Mouse (Mus musculus) myocyte (in vitro differentiated cells): ENCODE data around the gene Anpep. TPM values are rescaled to one million over a fixed set of nuclear protein-coding genes. Genes with fewer than 3 reads are reported as not detected.

Experiments
- H3K27me3 ChIP-seq: one replicate; pipeline ENCODE4 v1.6.1; 2011; ENCODE audit not compliant: control insufficient read depth, insufficient read depth, insufficient read length
- H3K36me3 ChIP-seq: one replicate; pipeline ENCODE4 v1.6.1; 2011; ENCODE audit not compliant: control insufficient read depth, insufficient read depth
- H3K4me2 ChIP-seq: one replicate; pipeline ENCODE4 v1.6.1; 2011; ENCODE audit warnings: low read depth, control low read depth
- H3K4me3 ChIP-seq: one replicate; pipeline ENCODE4 v1.5.1; 2011; ENCODE audit warnings: mild to moderate bottlenecking, control low read depth, moderate library complexity
- H3K79me2 ChIP-seq: one replicate; pipeline ENCODE4 v1.6.1; 2011; ENCODE audit not compliant: control insufficient read depth, insufficient read depth
- H3ac ChIP-seq: one replicate; pipeline ENCODE4 v1.6.1; 2011; ENCODE audit not compliant: control insufficient read depth, insufficient read length
- CEBPB ChIP-seq: IDR thresholded peaks from 2 replicates; pipeline ENCODE4 v1.6.1; 2011; ENCODE audit warnings: mild to moderate bottlenecking, moderate library complexity; ENCODE audit not compliant: poor library complexity, insufficient read depth, severe bottlenecking
- E2F4 ChIP-seq: IDR thresholded peaks from one replicate; pipeline ENCODE4 v1.6.1; 2011; ENCODE audit warnings: mild to moderate bottlenecking, control low read depth, moderate library complexity; ENCODE audit not compliant: insufficient read depth
- MAX ChIP-seq: IDR thresholded peaks from one replicate; pipeline ENCODE4 v1.6.1; 2011; ENCODE audit warnings: low read depth, mild to moderate bottlenecking, control low read depth
- MYOD1 ChIP-seq, 3 experiments: IDR thresholded peaks; one replicate each; pipeline ENCODE4 v1.6.1; 2011; ENCODE audit warnings: control low read depth in 2 of 3, low read depth in 2 of 3, mild to moderate bottlenecking in 2 of 3, moderate library complexity in 1 of 3; ENCODE audit not compliant: insufficient read length in 2 of 3, control insufficient read depth in 1 of 3
- MYOG ChIP-seq, 3 experiments: IDR thresholded peaks; one replicate each; pipeline ENCODE4 v1.6.1; 2011; ENCODE audit warnings: control low read depth in 2 of 3, low read depth in 2 of 3, mild to moderate bottlenecking in 2 of 3; ENCODE audit not compliant: insufficient read length in 2 of 3, control insufficient read depth in 1 of 3, insufficient read depth in 1 of 3
- POLR2A ChIP-seq: IDR thresholded peaks from one replicate; pipeline ENCODE4 v1.6.1; 2011; ENCODE audit warnings: low read depth, mild to moderate bottlenecking, control low read depth, moderate library complexity; ENCODE audit not compliant: insufficient read length
- POLR2AphosphoS2 ChIP-seq: IDR thresholded peaks from one replicate; pipeline ENCODE4 v1.6.1; 2011; ENCODE audit warnings: low read depth, control low read depth; ENCODE audit not compliant: insufficient read length
- REST ChIP-seq: IDR thresholded peaks from one replicate; pipeline ENCODE4 v1.6.1; 2011; ENCODE audit warnings: mild to moderate bottlenecking, control low read depth, moderate library complexity; ENCODE audit not compliant: insufficient read depth, insufficient read length
- SRF ChIP-seq: IDR thresholded peaks from one replicate; pipeline ENCODE4 v1.6.1; 2011; ENCODE audit warnings: low read depth; ENCODE audit not compliant: control insufficient read depth, insufficient read length
- TCF12 ChIP-seq: IDR thresholded peaks from one replicate; pipeline ENCODE4 v1.6.1; 2011; ENCODE audit warnings: mild to moderate bottlenecking, control low read depth; ENCODE audit not compliant: poor library complexity, insufficient read depth, severe bottlenecking
- TCF3 ChIP-seq: IDR thresholded peaks from one replicate; pipeline ENCODE4 v1.6.1; 2011; ENCODE audit warnings: low read depth, control low read depth; ENCODE audit not compliant: insufficient read length
- USF1 ChIP-seq: IDR thresholded peaks from one replicate; pipeline ENCODE4 v1.6.1; 2011; ENCODE audit warnings: low read depth, mild to moderate bottlenecking, control low read depth, moderate library complexity
- polyA plus RNA-seq: library from polyadenylated mRNA; unstranded; fragments of >200 nt; fragmentation: generic; extraction: Trizol; gene quantifications from one replicate; pipeline ENCODE4 v1.2.1, GENCODE M21; 2012; ENCODE audit warnings: missing spikeins

Gene Anpep
- polyA plus RNA-seq, 1 experiment, result 12.1 TPM

GRCm38 (mm10) chr7:79808561-79808960 lies 52.3 kb downstream of the Anpep start:
- Histone ChIP-seq H3K27me3 (peaks cover 7% of the 10 kb centered on the region), H3ac (no peak overlapping the region), H3K4me2 (no peak overlapping the region), H3K4me3 (no peak overlapping the region), H3K79me2 (no peaks in the 10 kb centered on the region), H3K36me3 (no peaks in the 10 kb centered on the region)
- TF ChIP-seq SRF (no peak), MYOG (IDR thresholded peaks at IDR 0.05; ENCODE audit: control insufficient read depth in 1 of 3, insufficient read depth in 1 of 3, insufficient read length in 2 of 3, low read depth in 2 of 3) (no peak), E2F4 (no peak), REST (no peak), MAX (no peak), POLR2AphosphoS2 (no peak)

- H3K27me3 ChIP-seq, result no peaks in the 10 kb centered on the region
- peak overlapping the region; percentile 24 for H3K4me2 ChIP-seq
These were observed 57.0 kb downstream of the Anpep start for GRCm38 (mm10) chr7:79803887-79804286.

GRCm38 (mm10) chr7:79802037-79802436 lies 58.8 kb downstream of the Anpep start:
- H3K79me2 ChIP-seq, result no peaks in the 10 kb centered on the region
- H3K27me3 ChIP-seq, result no peaks in the 10 kb centered on the region
- H3K36me3 ChIP-seq, result no peaks in the 10 kb centered on the region
- TF ChIP-seq REST, result no peak
- no peak for TF ChIP-seq MYOG (IDR thresholded peaks at IDR 0.05; ENCODE audit: control insufficient read depth in 1 of 3, insufficient read depth in 1 of 3, insufficient read length in 2 of 3, low read depth in 2 of 3)
- no peak for TF ChIP-seq TCF12
- TF ChIP-seq POLR2A, result no peak
- TF ChIP-seq MAX, result no peak
- TF ChIP-seq SRF, result no peak
- TF ChIP-seq CEBPB, result no peak
- TF ChIP-seq POLR2AphosphoS2, result no peak
- TF ChIP-seq USF1, result no peak
- no peak for TF ChIP-seq E2F4
- no peak for TF ChIP-seq TCF3
- no peak for TF ChIP-seq MYOD1 (IDR thresholded peaks at IDR 0.05; ENCODE audit: control insufficient read depth in 1 of 3, insufficient read length in 2 of 3, low read depth in 2 of 3)
- H3K4me2 ChIP-seq, result no peak overlapping the region
- H3K4me3 ChIP-seq, result no peak overlapping the region
- no peak overlapping the region for H3ac ChIP-seq

More at GRCm38 (mm10) chr7:79803887-79804286, 57.0 kb downstream of the Anpep start:
- no peak overlapping the region for H3K4me3 ChIP-seq
- no peaks in the 10 kb centered on the region for H3K36me3 ChIP-seq
- no peaks in the 10 kb centered on the region for H3K79me2 ChIP-seq
- no peak overlapping the region for H3ac ChIP-seq
- TF ChIP-seq MAX (no peak), TCF12 (no peak), USF1 (no peak), CEBPB (no peak)

- no peak for TF ChIP-seq USF1
- TF ChIP-seq MYOD1 (IDR thresholded peaks at IDR 0.05; ENCODE audit: control insufficient read depth in 1 of 3, insufficient read length in 2 of 3, low read depth in 2 of 3), result no peak
- no peak for TF ChIP-seq REST
- TF ChIP-seq TCF12, result no peak
- no peak for TF ChIP-seq E2F4
- no peak for TF ChIP-seq MYOG (IDR thresholded peaks at IDR 0.05; ENCODE audit: control insufficient read depth in 1 of 3, insufficient read depth in 1 of 3, insufficient read length in 2 of 3, low read depth in 2 of 3)
- no peak for TF ChIP-seq POLR2A
- TF ChIP-seq TCF3, result no peak
- no peak for TF ChIP-seq SRF
- TF ChIP-seq MAX, result no peak
- no peak for TF ChIP-seq CEBPB
- TF ChIP-seq POLR2AphosphoS2, result no peak
- Histone ChIP-seq H3K4me3 (no peak overlapping the region), H3K36me3 (no peaks in the 10 kb centered on the region), H3K79me2 (no peaks in the 10 kb centered on the region), H3K27me3 (no peaks in the 10 kb centered on the region), H3K4me2 (no peak overlapping the region), H3ac (no peak overlapping the region)
These were observed 59.5 kb downstream of the Anpep start for GRCm38 (mm10) chr7:79801391-79801790.

- TF ChIP-seq MAX, result no peak
- no peak for TF ChIP-seq TCF12
- no peak for TF ChIP-seq POLR2A
- TF ChIP-seq TCF3, result no peak
- no peak for TF ChIP-seq MYOG (IDR thresholded peaks at IDR 0.05; ENCODE audit: control insufficient read depth in 1 of 3, insufficient read depth in 1 of 3, insufficient read length in 2 of 3, low read depth in 2 of 3)
- no peak for TF ChIP-seq USF1
- TF ChIP-seq REST, result no peak
- no peak for TF ChIP-seq SRF
- no peak for TF ChIP-seq E2F4
- no peak for TF ChIP-seq CEBPB
- no peak for TF ChIP-seq MYOD1 (IDR thresholded peaks at IDR 0.05; ENCODE audit: control insufficient read depth in 1 of 3, insufficient read length in 2 of 3, low read depth in 2 of 3)
- TF ChIP-seq POLR2AphosphoS2, result no peak
- Histone ChIP-seq H3K4me2 (no peak overlapping the region), H3K79me2 (no peaks in the 10 kb centered on the region), H3K27me3 (no peaks in the 10 kb centered on the region), H3K36me3 (no peaks in the 10 kb centered on the region), H3K4me3 (no peak overlapping the region), H3ac (no peak overlapping the region)
These were observed 60.5 kb downstream of the Anpep start for GRCm38 (mm10) chr7:79800336-79800735.
